Mouse (Mus musculus) heart, postnatal 14 days (tissue): ENCODE measurements at regions not wholly inside any gene's neighbourhood (a gene's known extent, or its start where the extent isn't known, plus 50 kb on each side); places are given as distances from the start of the nearest gene placed in this dataset.

Experiments
- DNase-seq, 2 experiments: peaks; one replicate each; pipeline ENCODE4 v3.0.0; 2021 to 2022
- intact Hi-C: fragments of 180-260 bp; cut with DNase I; formaldehyde crosslinking; loops from one replicate; pipeline ENCODE4 v1.15.1; 2025

GRCm38 (mm10) chr17:83163952-83164560 is 51.0 kb upstream of the Pkdcc start:
- no peak for DNase-seq
- intact Hi-C loops, result no loop called here

GRCm38 (mm10) chr17:83164728-83165127 is 50.4 kb upstream of the Pkdcc start:
- intact Hi-C loops, result no loop called here
- DNase-seq, result no peak

GRCm38 (mm10) chr17:83165140-83165539 is 50.0 kb upstream of the Pkdcc start:
- intact Hi-C loops, result no loop called here
- no peak for DNase-seq
